Mouse (Mus musculus) testis, adult 2 months (tissue): ENCODE measurements around the gene Dync2h1. TPM values are rescaled to one million over a fixed set of nuclear protein-coding genes. Genes with fewer than 3 reads are reported as not detected.
"Not testable (repeated sequence)": the region's sequence is repeated elsewhere in the genome, so short reads cannot be mapped to it uniquely, and the experiment has no call there.

ENCODE experiments used
- H3K27ac ChIP-seq: fragments of 200-500 bp; 2 replicates; pipeline ENCODE4 v1.5.1; 2012; ENCODE audit warnings: low read depth, low read length; ENCODE audit not compliant: control insufficient read depth, insufficient read depth
- H3K27me3 ChIP-seq: fragments of 200-500 bp; 2 replicates; pipeline ENCODE4 v1.6.1; 2012; ENCODE audit warnings: mild to moderate bottlenecking, low read length, moderate library complexity; ENCODE audit not compliant: control insufficient read depth, insufficient read depth
- H3K36me3 ChIP-seq: fragments of 200-500 bp; 2 replicates; pipeline ENCODE4 v1.6.1; 2012; ENCODE audit warnings: mild to moderate bottlenecking, low read length; ENCODE audit not compliant: control insufficient read depth, insufficient read depth
- H3K4me1 ChIP-seq: fragments of 200-500 bp; 2 replicates; pipeline ENCODE4 v1.6.1; 2012; ENCODE audit warnings: low read length; ENCODE audit not compliant: control insufficient read depth, insufficient read depth
- H3K4me3 ChIP-seq: fragments of 200-500 bp; 2 replicates; pipeline ENCODE4 v1.5.1; 2012; ENCODE audit warnings: low read depth, mild to moderate bottlenecking, low read length, moderate library complexity, mixed read lengths; ENCODE audit not compliant: control insufficient read depth
- CTCF ChIP-seq: fragments of 200-500 bp; IDR thresholded peaks from 2 replicates; pipeline ENCODE4 v1.5.1; 2012; ENCODE audit warnings: low read depth, mild to moderate bottlenecking, inconsistent platforms, low read length, moderate library complexity; ENCODE audit not compliant: control insufficient read depth, insufficient read depth, insufficient replicate concordance
- POLR2A ChIP-seq: fragments of 200-500 bp; IDR thresholded peaks from 2 replicates; pipeline ENCODE4 v1.6.1; 2012; ENCODE audit warnings: low read depth, mild to moderate bottlenecking, inconsistent platforms, low read length, moderate library complexity; ENCODE audit not compliant: control insufficient read depth
- polyA plus RNA-seq: library from polyadenylated mRNA; depleted of rRNA; stranded (reverse); fragments of >200 nt; gene quantifications from 2 replicates; pipeline ENCODE4 v1.2.3, GENCODE M21; 2012; rRNA removed

The Dync2h1 gene
- 10.4 and 12.9 TPM in 2 replicates for polyA plus RNA-seq

DNA sequence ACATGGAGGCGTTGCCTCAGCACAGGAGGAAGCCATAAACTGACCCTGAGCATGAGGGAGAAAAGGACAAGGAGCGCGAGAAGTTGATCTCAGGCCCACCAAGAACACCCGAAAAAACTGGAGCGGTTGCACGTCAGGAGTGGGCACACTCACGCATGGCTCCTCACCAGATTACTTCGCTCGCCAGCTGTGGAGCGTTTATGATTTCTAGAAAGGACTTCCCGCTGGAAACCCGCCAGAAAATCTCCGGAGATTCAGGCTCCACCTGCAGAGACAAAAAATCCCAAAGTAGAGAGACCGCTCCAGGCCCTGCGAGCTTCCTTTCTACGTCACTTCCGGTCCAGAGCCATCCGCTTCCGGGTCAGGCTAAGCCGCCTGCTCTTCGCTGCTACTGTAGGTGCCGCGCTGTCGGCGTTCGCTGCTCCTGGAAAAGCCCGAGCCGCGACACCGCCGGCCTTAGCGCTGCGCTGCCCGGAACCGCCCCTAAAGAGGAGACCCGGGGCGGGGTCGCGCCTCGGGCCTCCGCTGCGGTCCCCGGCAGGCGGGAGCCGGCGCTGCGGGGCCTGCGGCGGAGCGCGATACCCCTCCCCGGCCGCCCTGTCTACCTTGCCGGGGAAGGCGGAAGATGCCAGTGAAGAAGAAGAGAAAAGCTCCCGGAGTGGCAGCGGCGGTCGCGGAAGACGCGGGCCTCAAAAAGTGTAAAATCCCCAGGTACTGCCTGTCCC, at the start of gene Dync2h1, which contains the start of gene Dcun1d5:
Dync2h1 (minus strand) TSS at position 275 of the 725 bp plus-strand sequence.
Dcun1d5 (plus strand) TSS at position 349 of the 725 bp plus-strand sequence.
- Histone ChIP-seq H3K4me3 (peak within 1 kb of the TSS; percentile 96), H3K27ac (peak within 1 kb of the TSS; percentile 90), H3K4me1 (no peaks in the 10 kb centered on the region; the same call in 1 of the 2 replicates), H3K27me3 (no peaks in the 10 kb centered on the region), H3K36me3 (no peaks in the 10 kb centered on the region)
- TF ChIP-seq POLR2A (peak; percentile 96), CTCF (no peak)

GRCm38 (mm10) chr9:7221460-7221859, 37.2 kb upstream of the Dync2h1 start:
- H3K4me3 ChIP-seq: no peak overlapping the region
- no peak overlapping the region for H3K27ac ChIP-seq
- H3K36me3 ChIP-seq: no peaks in the 10 kb centered on the region
- no peaks in the 10 kb centered on the region for H3K27me3 ChIP-seq
- TF ChIP-seq POLR2A (no peak), CTCF (no peak)
- H3K4me1 ChIP-seq: no peaks in the 10 kb centered on the region

DNA sequence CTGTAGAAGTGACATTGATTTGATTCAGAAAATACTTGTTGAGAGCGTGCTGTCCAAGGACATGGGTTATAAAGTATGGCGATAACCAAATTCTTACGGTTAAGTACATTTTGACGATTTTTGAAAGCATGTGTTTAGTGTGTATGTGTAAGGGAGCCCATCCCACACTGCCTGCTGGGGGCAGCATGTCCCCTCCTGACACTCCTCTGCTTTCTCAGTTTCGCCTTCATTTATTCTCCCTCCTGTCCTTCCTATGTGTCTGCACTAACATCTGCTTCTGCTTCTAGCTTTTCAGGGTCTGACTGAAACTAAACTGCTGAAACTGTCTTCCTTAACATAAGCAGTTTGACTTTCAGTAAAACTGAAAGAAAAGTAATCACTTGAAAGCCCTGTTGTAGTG, 36.8 kb upstream of the Dync2h1 start:
- H3K4me3 ChIP-seq: no peak overlapping the region
- H3K27ac ChIP-seq: no peak overlapping the region
- no peak for TF ChIP-seq POLR2A
- no peak for TF ChIP-seq CTCF
- no peaks in the 10 kb centered on the region for H3K4me1 ChIP-seq
- no peaks in the 10 kb centered on the region for H3K27me3 ChIP-seq
- H3K36me3 ChIP-seq: no peaks in the 10 kb centered on the region

DNA sequence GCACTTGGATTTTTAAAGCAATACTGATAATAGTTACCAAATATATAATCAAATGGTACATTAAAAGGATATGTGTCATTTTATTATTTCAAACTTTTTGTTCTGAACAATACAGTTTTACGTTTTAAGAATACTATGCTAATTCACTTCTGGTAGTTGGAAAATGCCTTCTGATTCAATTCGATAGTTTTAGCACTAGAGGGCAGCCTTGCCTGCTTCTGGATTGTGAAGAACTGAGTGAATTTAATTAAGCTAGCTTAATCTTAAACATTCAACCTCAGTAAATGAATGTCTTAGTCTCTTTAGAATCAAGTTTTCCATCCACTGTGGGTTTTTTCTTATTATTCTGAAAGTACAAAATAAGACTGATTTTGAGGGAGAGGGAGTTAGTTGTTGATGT, 32.0 kb upstream of the Dync2h1 start:
- Histone ChIP-seq H3K36me3 (no peaks in the 10 kb centered on the region; the same call in 1 of the 2 replicates), H3K4me3 (no peak overlapping the region), H3K4me1 (no peaks in the 10 kb centered on the region), H3K27ac (no peak overlapping the region), H3K27me3 (no peaks in the 10 kb centered on the region)
- TF ChIP-seq CTCF (no peak), POLR2A (no peak)

GRCm38 (mm10) chr9:7190694-7191093, 6.4 kb upstream of the Dync2h1 start:
- not testable (repeated sequence) for H3K4me1 ChIP-seq, H3K36me3 ChIP-seq, H3K27me3 ChIP-seq, H3K27ac ChIP-seq, H3K4me3 ChIP-seq

DNA sequence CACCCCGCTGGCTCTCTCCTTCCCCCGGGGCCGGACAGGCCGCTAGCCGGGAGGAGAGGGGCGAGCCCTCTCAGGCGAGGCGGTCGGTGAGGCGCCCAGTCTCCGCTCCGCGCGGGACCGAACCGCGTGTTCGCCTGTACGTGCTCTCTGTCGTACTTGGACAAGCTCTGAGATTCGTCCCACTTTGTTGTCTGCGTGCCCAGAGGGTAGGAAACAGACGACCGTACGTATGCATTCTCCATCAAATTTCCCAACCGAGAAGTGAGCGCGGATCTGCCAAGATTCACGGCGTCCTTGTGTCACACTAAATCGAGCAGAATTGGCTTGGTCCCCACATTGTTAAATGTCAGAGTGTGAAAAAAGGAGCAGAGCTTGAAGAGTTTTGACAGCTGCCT, 648 bp upstream of the Dync2h1 start:
- Histone ChIP-seq H3K27ac (peak overlapping the region; percentile 82), H3K4me3 (peak overlapping the region; percentile 96), H3K36me3 (no peaks in the 10 kb centered on the region), H3K27me3 (no peaks in the 10 kb centered on the region), H3K4me1 (no peaks in the 10 kb centered on the region; the same call in 1 of the 2 replicates)
- TF ChIP-seq CTCF (no peak), POLR2A (no peak)

DNA sequence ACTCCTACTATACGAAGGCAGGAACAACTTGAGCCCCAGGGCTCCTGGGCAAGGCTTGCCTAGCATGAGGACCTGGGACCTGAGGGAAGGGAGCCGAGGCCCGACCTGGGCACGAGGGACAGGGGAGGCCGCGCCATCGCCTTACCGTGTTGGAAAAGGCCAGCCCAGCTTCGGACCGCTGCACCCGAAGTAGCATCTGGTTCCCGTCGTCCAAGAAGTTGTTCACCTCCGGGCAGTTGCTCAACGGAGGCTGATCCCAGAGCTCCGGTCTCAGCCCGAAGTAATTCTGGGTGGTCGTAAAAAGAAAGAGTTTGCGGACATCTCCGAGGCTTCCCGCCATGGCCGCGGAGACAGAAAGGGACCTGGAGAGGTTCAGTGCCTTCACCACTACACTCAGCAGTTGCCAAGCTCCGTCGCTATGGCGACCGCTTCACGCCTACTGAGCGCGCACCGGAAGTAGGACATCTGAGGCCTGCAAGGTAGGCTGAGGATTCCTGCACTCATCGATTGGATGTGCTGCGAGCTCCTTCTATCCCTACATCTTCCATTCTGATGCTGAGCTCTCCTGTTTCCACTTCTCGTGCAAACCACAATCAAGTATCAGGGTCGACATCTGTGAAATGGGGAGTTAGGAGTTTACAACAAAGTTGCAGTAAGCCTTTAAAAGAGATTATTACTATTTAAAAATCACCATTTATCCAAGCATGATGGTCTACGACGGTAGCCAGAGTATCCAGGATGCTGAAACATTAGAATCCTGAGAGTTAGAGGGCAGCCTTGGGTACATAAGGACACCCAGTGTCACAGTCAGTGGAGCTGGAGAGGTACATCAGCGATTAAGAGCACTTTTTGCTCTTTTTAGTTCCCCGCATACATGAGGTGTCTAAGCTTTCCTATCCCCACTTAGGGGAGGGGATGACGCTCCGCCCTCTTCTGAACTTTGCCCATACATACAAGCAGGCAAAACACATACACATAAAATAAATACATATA, 7.3 kb downstream of the Dync2h1 start:
- H3K27ac ChIP-seq: peak overlapping the region; percentile 92
- no peaks in the 10 kb centered on the region; the same call in 1 of the 2 replicates for H3K36me3 ChIP-seq
- peaks cover 3% of the 10 kb centered on the region; the same call in 1 of the 2 replicates for H3K4me1 ChIP-seq
- H3K27me3 ChIP-seq: no peaks in the 10 kb centered on the region
- peak; percentile 88; the same call in 1 of the 2 replicates for TF ChIP-seq POLR2A
- TF ChIP-seq CTCF: no peak
- peak overlapping the region; percentile 99 for H3K4me3 ChIP-seq
